Mouse (Mus musculus) skeletal muscle tissue, adult 2 months (tissue): ENCODE data around the gene Vps16.

Experiments used
- DNase-seq: peaks from one replicate; pipeline ENCODE4 v3.0.0-alpha.2; 2012; ENCODE audit warnings: low read depth, low spot score

Gene Vps16

GRCm38 (mm10) chr2:130421781-130422620 lies 2.1 kb upstream of the Vps16 start:
- DNase-seq = no peak

GRCm38 (mm10) chr2:130423397-130424125 lies 578 bp upstream of the Vps16 start:
- peak; percentile 48 for DNase-seq

GRCm38 (mm10) chr2:130425112-130425511 lies 973 bp downstream of the Vps16 start:
- DNase-seq = no peak

GRCm38 (mm10) chr2:130429851-130430250 lies 5.7 kb downstream of the Vps16 start:
- no peak for DNase-seq

GRCm38 (mm10) chr2:130430484-130430883 lies 6.3 kb downstream of the Vps16 start:
- no peak for DNase-seq

- no peak for DNase-seq
These were observed 8.0 kb downstream of the Vps16 start for GRCm38 (mm10) chr2:130432157-130432556.

GRCm38 (mm10) chr2:130433152-130433551 lies 9.0 kb downstream of the Vps16 start:
- DNase-seq = no peak

- no peak for DNase-seq
These were observed 12.6 kb downstream of the Vps16 start for GRCm38 (mm10) chr2:130436769-130437168.

GRCm38 (mm10) chr2:130438861-130439260 lies 14.7 kb downstream of the Vps16 start:
- no peak for DNase-seq

GRCm38 (mm10) chr2:130439840-130440480 lies 15.8 kb downstream of the Vps16 start:
- no peak for DNase-seq

GRCm38 (mm10) chr2:130442162-130442561 lies 18.0 kb downstream of the Vps16 start:
- DNase-seq = no peak

- DNase-seq = no peak
These were observed 24.3 kb downstream of the Vps16 start for GRCm38 (mm10) chr2:130448449-130448848.

GRCm38 (mm10) chr2:130449021-130449793 lies 25.1 kb downstream of the Vps16 start:
- DNase-seq = peak; percentile 41

- peak; percentile 78 for DNase-seq
These were observed 25.8 kb downstream of the Vps16 start, which contains the start of gene Ptpra for GRCm38 (mm10) chr2:130449794-130450433. Ptpra (plus strand) TSS chr2:130450278.

- no peak for DNase-seq
These were observed 26.3 kb downstream of the Vps16 start for GRCm38 (mm10) chr2:130450434-130450796.

- no peak for DNase-seq
These were observed 27.1 kb downstream of the Vps16 start for GRCm38 (mm10) chr2:130451086-130451726.

- DNase-seq = no peak
These were observed 27.6 kb downstream of the Vps16 start for GRCm38 (mm10) chr2:130451727-130452090.

- DNase-seq = no peak
These were observed 28.1 kb downstream of the Vps16 start for GRCm38 (mm10) chr2:130452266-130452665.

GRCm38 (mm10) chr2:130453421-130453820 lies 29.3 kb downstream of the Vps16 start:
- no peak for DNase-seq

GRCm38 (mm10) chr2:130454748-130455370 lies 30.7 kb downstream of the Vps16 start:
- DNase-seq = no peak
